Mouse (Mus musculus) kidney, adult 2 months (tissue): ENCODE measurements around the gene Gpr18. TPM values are rescaled to one million over a fixed set of nuclear protein-coding genes. Genes with fewer than 3 reads are reported as not detected.

Experiments used
- DNase-seq: peaks from one replicate; pipeline ENCODE4 v3.0.0; 2021
- H3K27ac ChIP-seq: fragments of 200-500 bp; 2 replicates; pipeline ENCODE4 v1.5.1; 2012; ENCODE audit warnings: low read depth, low read length, control low read depth, inconsistent platforms; ENCODE audit not compliant: insufficient read depth
- H3K27me3 ChIP-seq: fragments of 200-500 bp; replicated peaks from 2 replicates; pipeline ENCODE4 v1.6.1; 2012; ENCODE audit warnings: mild to moderate bottlenecking, moderate library complexity, low read length, inconsistent platforms; ENCODE audit not compliant: control insufficient read depth, insufficient read depth
- H3K36me3 ChIP-seq: fragments of 200-500 bp; 2 replicates; pipeline ENCODE4 v1.6.1; 2012; ENCODE audit warnings: mild to moderate bottlenecking, moderate library complexity, low read length, inconsistent platforms; ENCODE audit not compliant: control insufficient read depth, insufficient read depth
- H3K4me1 ChIP-seq: fragments of 200-500 bp; 2 replicates; pipeline ENCODE4 v1.6.1; 2011; ENCODE audit warnings: low read length; ENCODE audit not compliant: control insufficient read depth, insufficient read depth
- H3K4me3 ChIP-seq: fragments of 200-500 bp; 2 replicates; pipeline ENCODE4 v1.5.1; 2011; ENCODE audit warnings: mild to moderate bottlenecking, low read depth, low read length, control low read depth; ENCODE audit not compliant: insufficient read depth
- CTCF ChIP-seq: fragments of 200-500 bp; conservative IDR thresholded peaks from 2 replicates; pipeline ENCODE4 v1.5.1; 2011; ENCODE audit warnings: low read depth, mild to moderate bottlenecking, control low read depth, low read length, moderate library complexity, mixed read lengths; ENCODE audit not compliant: insufficient read depth, insufficient read length
- POLR2A ChIP-seq: fragments of 200-500 bp; IDR thresholded peaks from one replicate; pipeline ENCODE4 v1.6.1; 2011; ENCODE audit warnings: low read depth, low read length, control low read depth
- WGBS: fragments of 180-500 bp; shearing (Covaris S2); methylation state at CpG from one replicate; pipeline ENCODE4 v1.1.7; 2018; 5-methylcytosine and 5-hydroxymethylcytosine counted together
- polyA plus RNA-seq: library from polyadenylated mRNA; depleted of rRNA; stranded (reverse); fragments of >200 nt; gene quantifications from 2 replicates; pipeline ENCODE4 v1.2.3, GENCODE M21; 2012

Gpr18 gene
- polyA plus RNA-seq, 1 experiment: 3.5 TPM

GRCm38 (mm10) chr14:121912501-121912900, 3.1 kb downstream of the Gpr18 start:
- TF ChIP-seq CTCF (no peak), POLR2A (no peak)
- no peak overlapping the region for H3K27ac ChIP-seq
- DNase-seq: no peak
- H3K4me3 ChIP-seq: no peak overlapping the region
- 91% methylated on average over 7 of the region's 7 CpGs for WGBS
- no peaks in the 10 kb centered on the region for H3K4me1 ChIP-seq
- no peaks in the 10 kb centered on the region; the same call in 1 of the 2 replicates for H3K36me3 ChIP-seq
- H3K27me3 ChIP-seq: no peaks in the 10 kb centered on the region

- no peak overlapping the region for H3K4me3 ChIP-seq
- DNase-seq: no peak
- TF ChIP-seq POLR2A (no peak), CTCF (no peak)
- H3K27me3 ChIP-seq: no peaks in the 10 kb centered on the region
- H3K36me3 ChIP-seq: no peaks in the 10 kb centered on the region; the same call in 1 of the 2 replicates
- 92% methylated on average over 6 of the region's 6 CpGs for WGBS
- H3K4me1 ChIP-seq: no peaks in the 10 kb centered on the region
- no peak overlapping the region for H3K27ac ChIP-seq
Observed at GRCm38 (mm10) chr14:121909868-121910267, 5.7 kb downstream of the Gpr18 start.

- DNase-seq: no peak
- no peak overlapping the region for H3K27ac ChIP-seq
- H3K27me3 ChIP-seq: no peaks in the 10 kb centered on the region
- no peaks in the 10 kb centered on the region for H3K4me1 ChIP-seq
- H3K36me3 ChIP-seq: no peaks in the 10 kb centered on the region; the same call in 1 of the 2 replicates
- H3K4me3 ChIP-seq: no peak overlapping the region
- TF ChIP-seq POLR2A: no peak
- no peak for TF ChIP-seq CTCF
- WGBS: 82% methylated on average over 11 of the region's 11 CpGs
Observed at GRCm38 (mm10) chr14:121906992-121907681, 8.4 kb downstream of the Gpr18 start.

- DNase-seq: no peak
- no peaks in the 10 kb centered on the region for H3K4me1 ChIP-seq
- WGBS: 66% methylated on average over 8 of the region's 8 CpGs
- no peak for TF ChIP-seq POLR2A
- no peak for TF ChIP-seq CTCF
- no peak overlapping the region for H3K27ac ChIP-seq
- H3K27me3 ChIP-seq: no peaks in the 10 kb centered on the region
- H3K4me3 ChIP-seq: no peak overlapping the region
- no peaks in the 10 kb centered on the region; the same call in 1 of the 2 replicates for H3K36me3 ChIP-seq
Observed at GRCm38 (mm10) chr14:121906341-121906991, 9.1 kb downstream of the Gpr18 start.

- Histone ChIP-seq H3K4me1 (no peaks in the 10 kb centered on the region), H3K27ac (no peak overlapping the region), H3K27me3 (no peaks in the 10 kb centered on the region), H3K4me3 (no peak overlapping the region), H3K36me3 (no peaks in the 10 kb centered on the region; the same call in 1 of the 2 replicates)
- DNase-seq: no peak
- TF ChIP-seq CTCF: no peak
- no peak for TF ChIP-seq POLR2A
- whole genome bisulfite sequencing: 39% methylated on average over 3 of the region's 3 CpGs
Observed at GRCm38 (mm10) chr14:121904754-121905153, 10.8 kb downstream of the Gpr18 start.

GRCm38 (mm10) chr14:121903381-121903876, 12.2 kb downstream of the Gpr18 start:
- H3K4me3 ChIP-seq: no peak overlapping the region
- no peak for DNase-seq
- H3K27me3 ChIP-seq: no peaks in the 10 kb centered on the region
- H3K36me3 ChIP-seq: no peaks in the 10 kb centered on the region; the same call in 1 of the 2 replicates
- 84% methylated on average over 7 of the region's 7 CpGs for WGBS
- H3K27ac ChIP-seq: no peak overlapping the region
- peaks cover 7% of the 10 kb centered on the region; the same call in 1 of the 2 replicates for H3K4me1 ChIP-seq
- TF ChIP-seq CTCF (no peak), POLR2A (no peak)

GRCm38 (mm10) chr14:121901511-121901910, 14.1 kb downstream of the Gpr18 start:
- 95% methylated on average over 6 of the region's 6 CpGs for WGBS
- H3K27me3 ChIP-seq: no peaks in the 10 kb centered on the region
- peaks cover 14% of the 10 kb centered on the region; the same call in 1 of the 2 replicates for H3K4me1 ChIP-seq
- no peak overlapping the region for H3K4me3 ChIP-seq
- H3K36me3 ChIP-seq: no peaks in the 10 kb centered on the region
- H3K27ac ChIP-seq: no peak overlapping the region
- DNase-seq: no peak
- TF ChIP-seq CTCF (no peak), POLR2A (no peak)
